Mouse (Mus musculus) ES-E14 (cell line): ENCODE results near the gene Ect2. TPM values are rescaled to one million over a fixed set of nuclear protein-coding genes. Genes with fewer than 3 reads are reported as not detected.

Experiments
- DNase-seq: peaks from one replicate; pipeline ENCODE4 v3.0.0-alpha.2; 2013; ENCODE audit warnings: low read depth, low spot score
- H3K27ac ChIP-seq: 2 replicates; pipeline ENCODE4 v1.5.1; 2012; ENCODE audit warnings: low read depth, mild to moderate bottlenecking, low read length, moderate library complexity, mixed read lengths; ENCODE audit not compliant: poor library complexity, insufficient read depth, severe bottlenecking
- H3K36me3 ChIP-seq: 2 replicates; pipeline ENCODE4 v1.6.1; 2012; ENCODE audit warnings: mild to moderate bottlenecking, low read length, moderate library complexity, mixed read lengths; ENCODE audit not compliant: control insufficient read depth, poor library complexity, insufficient read depth, severe bottlenecking
- H3K4me1 ChIP-seq, 2 experiments: fragments of 150-350 bp in 1 of 2; sonication (generic) in 1 of 2; 2 replicates each; pipeline ENCODE4 v1.6.1; 2012; ENCODE audit warnings: low read length in 2 of 2, mild to moderate bottlenecking in 1 of 2, mixed read lengths in 1 of 2; ENCODE audit not compliant: control insufficient read depth in 2 of 2, insufficient read depth in 2 of 2, poor library complexity in 1 of 2
- H3K4me3 ChIP-seq, 2 experiments: fragments of 150-350 bp in 1 of 2; sonication (generic) in 1 of 2; 2 replicates each; pipeline ENCODE4 v1.5.1; 2012; ENCODE audit warnings: low read length in 2 of 2, low read depth in 1 of 2, mild to moderate bottlenecking in 1 of 2, mixed read lengths in 1 of 2; ENCODE audit not compliant: insufficient read depth in 1 of 2, poor library complexity in 1 of 2, severe bottlenecking in 1 of 2
- H3K9ac ChIP-seq: 2 replicates; pipeline ENCODE4 v1.6.1; 2012; ENCODE audit warnings: low read depth, mild to moderate bottlenecking, low read length, mixed read lengths; ENCODE audit not compliant: poor library complexity, insufficient read depth, severe bottlenecking
- H3K9me3 ChIP-seq: fragments of 150-350 bp; sonication (generic); 2 replicates; pipeline ENCODE4 v1.6.1; 2012; ENCODE audit warnings: low read depth, mild to moderate bottlenecking, low read length; ENCODE audit not compliant: control insufficient read depth, insufficient read depth
- CHD2 ChIP-seq: IDR thresholded peaks from 2 replicates; pipeline ENCODE4 v1.6.1; 2014; ENCODE audit warnings: mild to moderate bottlenecking, low read depth, low read length, inconsistent platforms
- HCFC1 ChIP-seq: IDR thresholded peaks from 2 replicates; pipeline ENCODE4 v1.6.1; 2012; ENCODE audit warnings: low read length, inconsistent platforms, borderline replicate concordance; ENCODE audit not compliant: insufficient read depth
- MAFK ChIP-seq: IDR thresholded peaks from 2 replicates; pipeline ENCODE4 v1.6.1; 2014; ENCODE audit warnings: mild to moderate bottlenecking, low read depth, low read length, inconsistent platforms; ENCODE audit not compliant: insufficient read depth
- ZC3H11A ChIP-seq: IDR thresholded peaks from 2 replicates; pipeline ENCODE4 v1.6.1; 2012; ENCODE audit warnings: low read depth, mild to moderate bottlenecking, inconsistent platforms, low read length, borderline replicate concordance
- ZNF384 ChIP-seq: IDR thresholded peaks from 2 replicates; pipeline ENCODE4 v1.6.1; 2012; ENCODE audit warnings: low read depth, low read length, inconsistent platforms
- in situ Hi-C, 2 experiments: fragments of 600-800 bp; cut with MboI; formaldehyde crosslinking; loops; one replicate each; pipeline ENCODE4 v1.15.1; 2025; ENCODE audit warnings: low sequenced_read_pairs in 2 of 2, inconsistent platforms in 1 of 2; ENCODE audit not compliant: unreplicated experiment in 2 of 2
- total RNA-seq: library from RNA; depleted of rRNA; stranded (reverse); fragments of 300-350 nt; gene quantifications from 2 replicates; pipeline ENCODE4 v1.2.3, GENCODE M21; 2012

The Ect2 gene
- total RNA-seq, 1 experiment, result 103 TPM

DNA sequence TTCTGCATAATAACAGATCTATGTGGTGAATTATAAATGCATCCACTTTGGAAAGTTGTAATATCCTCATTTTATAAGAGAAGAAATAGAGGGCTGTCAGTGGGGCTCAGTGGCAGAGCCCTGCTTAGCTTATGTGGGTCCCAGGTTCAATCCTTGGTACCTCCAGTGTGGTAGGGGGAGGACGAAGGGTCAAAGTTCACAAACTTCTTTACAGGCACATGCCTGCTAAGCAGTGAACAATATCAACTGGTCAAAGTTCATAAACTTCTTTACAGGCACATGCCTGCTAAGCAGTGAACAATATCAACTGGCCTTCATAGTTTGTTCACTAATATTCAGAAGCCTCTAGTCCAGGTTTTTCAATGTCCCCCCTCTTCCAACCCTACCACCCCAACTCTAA is 42.9 kb upstream of the Ect2 start:
- TF ChIP-seq ZNF384 (no peak), ZC3H11A (no peak), HCFC1 (no peak), MAFK (no peak), CHD2 (no peak)
- DNase-seq, result no peak
- Histone ChIP-seq H3K4me1 (peaks cover 0 to 3% of the 10 kb centered on the region in 2 experiments; a peak in 2 of 4 replicates), H3K9me3 (no peaks in the 10 kb centered on the region), H3K36me3 (no peaks in the 10 kb centered on the region), H3K4me3 (no peak overlapping the region), H3K27ac (no peak overlapping the region), H3K9ac (no peak overlapping the region)
- in situ Hi-C loops, result no loop called here

DNA sequence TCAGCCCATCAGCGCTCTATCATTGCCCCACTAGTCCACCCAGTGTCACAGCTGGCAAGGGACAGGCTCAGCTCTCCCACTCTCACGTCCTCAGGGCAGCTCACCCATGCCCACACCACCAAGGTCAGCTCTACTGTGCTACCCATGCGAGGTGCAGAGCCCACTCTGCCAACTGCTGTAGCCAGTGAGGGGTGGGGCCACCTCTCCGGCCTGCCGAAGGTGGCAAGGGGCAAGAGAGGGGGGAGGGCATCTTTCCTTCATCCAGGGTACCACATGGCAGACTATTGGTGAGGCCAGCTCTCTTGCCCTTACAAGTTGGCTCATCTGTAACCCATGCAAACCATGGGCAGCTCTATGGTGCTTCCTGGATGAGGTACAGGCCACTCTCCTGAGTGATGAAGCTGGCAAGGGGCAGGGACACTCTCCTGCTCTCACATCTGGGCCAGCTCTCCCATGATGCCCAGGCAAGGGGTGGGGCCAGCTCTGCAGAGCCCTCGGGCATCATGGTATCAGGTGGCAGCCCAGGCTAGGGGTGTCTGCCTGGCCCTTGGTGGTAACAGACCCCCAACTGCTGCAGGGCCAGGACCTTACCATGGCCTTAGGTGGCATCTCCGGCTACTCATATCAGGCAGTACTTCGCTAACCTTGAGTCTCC is 42.0 kb upstream of the Ect2 start:
- TF ChIP-seq CHD2, result no peak
- TF ChIP-seq ZC3H11A, result no peak
- no peak for TF ChIP-seq HCFC1
- TF ChIP-seq ZNF384, result no peak
- no peak for TF ChIP-seq MAFK
- Histone ChIP-seq H3K4me1 (peaks cover 1 to 6% of the 10 kb centered on the region in 2 experiments; a peak in 3 of 4 replicates), H3K4me3 (no peak overlapping the region), H3K9ac (no peak overlapping the region), H3K9me3 (no peaks in the 10 kb centered on the region), H3K36me3 (no peaks in the 10 kb centered on the region), H3K27ac (no peak overlapping the region)
- DNase-seq, result no peak
- in situ Hi-C loops, result no loop called here

DNA sequence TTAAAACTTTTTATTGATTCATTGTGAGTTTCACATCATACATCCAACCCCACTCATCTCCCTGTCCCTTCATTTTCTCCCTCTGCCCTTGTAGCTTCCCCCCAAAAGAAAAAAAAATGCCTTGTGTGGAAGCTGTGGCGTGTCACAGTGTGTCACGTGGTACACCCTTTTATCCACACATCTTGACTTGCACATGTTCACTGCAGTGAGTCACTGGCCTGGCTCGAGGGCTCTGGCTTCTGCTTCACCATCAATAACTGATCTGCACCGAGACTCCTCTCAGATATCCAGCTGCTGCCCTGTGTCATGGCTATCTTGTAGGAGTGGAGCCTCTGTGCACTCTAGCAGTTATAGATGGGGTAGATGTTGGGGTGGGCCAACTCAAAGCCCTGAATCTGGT is 41.5 kb upstream of the Ect2 start:
- no peak for DNase-seq
- no peak overlapping the region for H3K4me3 ChIP-seq
- in situ Hi-C loops, result no loop called here

DNA sequence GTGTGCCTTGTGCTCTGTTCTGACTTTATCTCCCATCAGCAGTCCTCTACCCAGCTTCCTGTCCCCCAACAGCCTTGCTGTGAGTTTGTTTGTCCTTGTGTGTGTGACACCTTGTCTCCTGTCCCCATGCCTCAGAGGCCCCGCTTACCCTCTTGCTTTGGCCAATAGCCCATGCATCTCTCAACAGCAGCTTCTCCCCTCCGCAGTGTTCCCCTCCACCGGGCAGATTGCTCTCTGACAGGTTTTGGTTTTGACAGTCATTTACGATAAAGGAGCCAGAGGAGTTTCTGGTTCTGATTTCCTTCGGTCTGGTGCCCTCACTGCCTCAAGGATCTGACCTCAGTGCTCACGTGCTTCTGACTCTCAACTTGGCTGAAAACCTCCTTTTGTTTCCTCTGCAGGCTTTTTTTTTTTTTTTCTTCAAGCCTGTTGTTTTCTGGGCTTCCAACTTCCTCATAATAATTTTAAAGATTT is 40.2 kb upstream of the Ect2 start:
- DNase-seq, result no peak
- Histone ChIP-seq H3K4me1 (peaks cover 10 to 15% of the 10 kb centered on the region in 2 experiments), H3K9me3 (no peaks in the 10 kb centered on the region), H3K4me3 (no peak overlapping the region), H3K27ac (no peak overlapping the region), H3K36me3 (no peaks in the 10 kb centered on the region), H3K9ac (no peak overlapping the region)
- TF ChIP-seq ZC3H11A (no peak), ZNF384 (no peak), MAFK (no peak), HCFC1 (no peak), CHD2 (no peak)
- in situ Hi-C loops, result no loop called here

More for the DNA sequence above, 41.5 kb upstream of the Ect2 start:
- Histone ChIP-seq H3K27ac (no peak overlapping the region), H3K36me3 (no peaks in the 10 kb centered on the region), H3K9me3 (no peaks in the 10 kb centered on the region), H3K9ac (no peak overlapping the region), H3K4me1 (peaks cover 7 to 11% of the 10 kb centered on the region in 2 experiments)
- TF ChIP-seq CHD2 (no peak), HCFC1 (no peak), MAFK (no peak), ZNF384 (no peak)

DNA sequence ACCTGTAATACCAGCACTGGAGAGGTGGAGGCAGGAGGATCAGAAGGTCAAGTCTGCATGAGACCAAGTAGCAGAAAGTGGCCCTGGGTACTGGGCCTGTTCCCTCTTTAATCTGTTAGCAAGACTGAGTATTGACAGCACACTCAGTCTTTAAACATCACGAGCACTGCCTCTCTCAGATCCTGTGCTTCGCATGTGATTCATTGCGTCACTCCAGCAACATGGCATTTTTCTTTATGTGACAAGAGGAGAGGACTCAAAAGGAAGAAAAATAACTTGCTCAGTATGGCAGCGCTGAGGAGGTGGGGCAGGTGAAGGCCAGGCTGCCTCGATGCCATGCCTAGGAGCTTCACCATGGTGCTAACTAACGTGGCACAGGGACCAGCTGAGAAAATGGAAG is 38.2 kb upstream of the Ect2 start:
- in situ Hi-C loops, result no loop called here
- Histone ChIP-seq H3K36me3 (no peaks in the 10 kb centered on the region), H3K9ac (no peak overlapping the region), H3K4me3 (no peak overlapping the region), H3K4me1 (peaks cover 10 to 15% of the 10 kb centered on the region in 2 experiments), H3K9me3 (no peaks in the 10 kb centered on the region), H3K27ac (no peak overlapping the region)
- TF ChIP-seq ZC3H11A (no peak), HCFC1 (no peak), MAFK (no peak), CHD2 (no peak)
- no peak for DNase-seq
